Mouse (Mus musculus) heart, adult 11 months (tissue): Measurements from ENCODE around the gene Naaladl2.
"Not testable (repeated sequence)": the region's sequence is repeated elsewhere in the genome, so short reads cannot be mapped to it uniquely, and the experiment has no call there.

Source experiments
- DNase-seq: peaks from one replicate; pipeline ENCODE4 v3.0.0; 2022

Gene Naaladl2

GRCm38 (mm10) chr3:25143555-25144311, at the start of gene Naaladl2:
TSS of gene Naaladl2 (minus strand) at chr3:25144261.
- DNase-seq = peak; percentile 95

- no peak for DNase-seq
Measured at GRCm38 (mm10) chr3:25151721-25152120, 7.7 kb upstream of the Naaladl2 start.

GRCm38 (mm10) chr3:25147271-25147670, 3.2 kb upstream of the Naaladl2 start:
- no peak for DNase-seq

DNA sequence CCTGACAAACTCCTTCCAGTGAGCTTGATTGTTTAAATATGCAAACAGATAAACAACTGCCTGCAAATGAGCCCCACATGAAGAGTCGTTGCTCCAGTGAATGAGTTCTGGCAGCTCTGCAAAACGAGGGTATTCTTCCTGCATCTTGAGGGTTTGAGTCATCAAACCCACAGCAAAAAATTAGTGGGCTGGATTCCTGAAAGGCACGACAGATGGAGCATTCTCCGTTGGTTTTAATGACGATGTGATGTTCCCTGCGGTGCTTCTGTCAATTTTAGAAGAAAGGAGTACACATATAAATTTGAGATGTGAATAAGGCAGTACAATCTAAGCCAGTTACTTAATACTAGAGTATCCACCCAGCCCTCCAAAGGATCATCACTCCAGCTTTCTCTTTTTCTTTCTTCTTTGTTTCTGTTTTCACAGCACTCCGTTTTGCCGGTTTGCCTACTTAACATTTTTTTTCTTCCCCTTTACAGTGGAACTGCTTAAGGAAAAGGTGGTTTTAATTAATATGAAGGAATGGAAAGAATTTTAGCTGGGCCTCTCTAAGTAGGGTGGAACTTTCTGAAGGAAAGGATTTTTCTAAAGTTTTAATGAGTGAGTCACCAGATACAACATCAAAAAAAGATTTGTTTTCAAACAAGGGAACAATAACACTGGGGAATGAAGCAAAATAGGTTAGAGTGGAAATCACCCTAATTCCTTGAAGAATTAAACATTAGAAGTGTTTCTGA, 1.1 kb upstream of the Naaladl2 start:
- no peak for DNase-seq

GRCm38 (mm10) chr3:25143111-25143510, 950 bp downstream of the Naaladl2 start:
- DNase-seq = no peak

- no peak for DNase-seq
Measured at GRCm38 (mm10) chr3:25131848-25132247, 12.2 kb downstream of the Naaladl2 start.

- DNase-seq = no peak
Measured at GRCm38 (mm10) chr3:25127864-25128263, 16.2 kb downstream of the Naaladl2 start.

- no peak for DNase-seq
Measured at GRCm38 (mm10) chr3:25124919-25125846, 18.9 kb downstream of the Naaladl2 start.

- no peak for DNase-seq
Measured at GRCm38 (mm10) chr3:25113107-25113506, 31.0 kb downstream of the Naaladl2 start.

GRCm38 (mm10) chr3:25108997-25109396, 35.1 kb downstream of the Naaladl2 start:
- DNase-seq = no peak

DNA sequence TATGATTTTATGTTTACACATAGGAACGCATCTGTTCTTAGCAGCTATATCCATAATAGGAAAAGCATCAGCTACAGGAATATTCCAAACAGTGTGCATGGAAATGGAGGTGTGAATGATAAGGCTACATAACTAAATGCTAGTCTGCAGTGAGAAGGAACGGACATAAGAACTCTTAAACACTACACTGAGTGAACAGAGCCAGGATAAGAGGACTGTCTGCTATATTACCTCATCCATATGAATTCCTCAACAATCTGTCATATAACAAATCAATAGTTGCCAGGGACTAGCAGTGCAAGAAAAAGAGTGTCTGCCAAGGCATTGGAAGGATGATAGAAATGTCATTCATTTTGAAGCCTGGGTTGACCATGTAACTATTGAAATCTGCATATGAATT, 51.1 kb downstream of the Naaladl2 start:
- no peak for DNase-seq

GRCm38 (mm10) chr3:25075785-25076184, 68.3 kb downstream of the Naaladl2 start:
- no peak for DNase-seq

DNA sequence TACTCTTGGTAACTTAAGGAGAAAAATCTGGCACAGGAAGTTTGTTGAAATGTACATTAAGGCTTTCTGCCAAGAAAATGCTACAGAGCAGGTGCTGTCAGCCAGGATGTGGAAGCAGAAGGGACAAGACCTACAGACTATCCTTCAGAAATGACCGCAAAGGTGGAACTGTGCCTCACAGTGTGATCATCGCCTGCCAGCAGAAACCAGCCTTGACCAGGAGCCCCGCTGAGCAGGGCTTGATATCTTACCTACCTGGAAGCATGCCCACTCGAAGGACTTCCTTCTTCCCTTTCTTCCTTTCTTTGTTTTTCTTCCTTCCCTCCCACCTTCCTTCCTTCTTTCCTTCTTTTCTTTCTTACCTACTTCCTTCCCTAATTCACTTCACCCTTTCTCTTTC, 69.8 kb downstream of the Naaladl2 start:
- no peak for DNase-seq

DNA sequence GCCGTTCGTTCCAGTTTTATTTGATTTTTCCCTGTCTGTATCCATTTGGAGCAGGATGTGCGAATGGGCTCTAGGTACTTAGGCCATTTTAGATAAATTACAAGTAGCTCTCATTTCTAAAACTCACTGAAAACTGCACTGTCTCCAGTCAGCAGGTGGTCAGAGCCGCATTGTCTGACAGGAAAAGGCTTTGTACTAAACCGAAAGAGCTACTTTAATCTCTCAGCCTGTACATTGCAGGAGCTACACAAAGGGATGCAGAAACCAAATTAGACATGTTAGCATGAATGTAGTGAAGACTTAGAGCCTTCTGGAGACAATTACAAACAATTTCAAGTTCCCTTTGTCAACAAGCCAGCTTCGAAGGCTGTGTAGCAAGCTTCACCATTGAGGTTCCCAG, 70.2 kb downstream of the Naaladl2 start:
- DNase-seq = no peak

DNA sequence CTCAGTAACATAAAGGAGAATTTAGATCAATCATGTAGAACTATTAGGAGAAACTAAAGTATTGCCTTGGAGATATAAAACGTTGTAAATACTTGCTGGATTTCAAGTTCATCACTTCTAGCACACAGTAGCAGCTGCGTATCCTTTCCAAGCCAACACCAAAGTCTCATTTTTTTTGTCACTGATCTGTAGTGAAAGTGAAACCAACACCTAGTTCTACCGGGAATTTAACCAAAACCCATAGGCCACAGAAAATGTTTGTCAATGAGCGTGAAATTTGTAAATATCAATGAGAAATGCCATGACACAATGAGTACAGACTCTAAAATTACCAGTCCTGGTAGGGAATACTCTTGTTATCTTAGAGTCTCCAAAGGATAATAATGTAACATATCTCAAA, 80.8 kb downstream of the Naaladl2 start:
- no peak for DNase-seq

DNA sequence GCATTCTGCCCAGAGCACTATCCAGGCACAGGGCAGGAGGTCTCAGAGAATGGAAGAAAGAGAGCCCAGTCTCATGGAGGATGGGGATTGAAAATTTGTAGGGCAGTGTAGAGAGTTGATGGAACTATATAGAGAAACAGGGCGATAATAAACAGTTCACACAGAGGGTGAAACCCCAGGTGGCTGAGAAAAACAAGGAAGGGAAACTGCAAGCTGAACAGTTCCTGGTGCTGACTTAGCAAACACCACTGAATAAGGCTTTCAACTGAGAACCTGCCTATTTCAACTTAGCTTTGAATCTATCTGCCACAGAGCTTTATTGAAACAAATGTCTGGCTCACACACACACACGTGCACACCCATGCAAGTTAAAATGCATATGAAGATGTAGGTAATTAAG, 91.1 kb downstream of the Naaladl2 start:
- DNase-seq = no peak

DNA sequence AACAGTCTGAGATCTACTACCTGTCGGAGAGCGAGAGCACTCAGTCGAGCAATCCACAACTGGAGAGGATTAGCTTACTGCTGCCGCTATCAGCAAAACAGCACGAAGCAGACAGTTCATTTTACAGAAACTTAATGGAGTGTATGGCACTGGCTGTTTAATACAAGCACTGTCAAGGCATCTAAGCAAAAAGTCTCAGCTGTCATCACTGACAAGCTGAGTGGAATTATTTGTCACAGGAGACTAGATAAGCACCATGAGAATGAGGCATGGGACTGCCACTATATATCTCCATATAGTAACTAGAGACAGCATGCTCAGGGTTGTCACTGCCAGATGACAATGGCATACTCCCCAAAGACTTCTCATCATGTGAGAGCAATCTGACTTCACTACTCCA, 124.1 kb downstream of the Naaladl2 start:
- no peak for DNase-seq

- no peak for DNase-seq
Measured at GRCm38 (mm10) chr3:25010751-25011150, 133.3 kb downstream of the Naaladl2 start.

GRCm38 (mm10) chr3:25006802-25007201, 137.3 kb downstream of the Naaladl2 start:
- DNase-seq = not testable (repeated sequence)

DNA sequence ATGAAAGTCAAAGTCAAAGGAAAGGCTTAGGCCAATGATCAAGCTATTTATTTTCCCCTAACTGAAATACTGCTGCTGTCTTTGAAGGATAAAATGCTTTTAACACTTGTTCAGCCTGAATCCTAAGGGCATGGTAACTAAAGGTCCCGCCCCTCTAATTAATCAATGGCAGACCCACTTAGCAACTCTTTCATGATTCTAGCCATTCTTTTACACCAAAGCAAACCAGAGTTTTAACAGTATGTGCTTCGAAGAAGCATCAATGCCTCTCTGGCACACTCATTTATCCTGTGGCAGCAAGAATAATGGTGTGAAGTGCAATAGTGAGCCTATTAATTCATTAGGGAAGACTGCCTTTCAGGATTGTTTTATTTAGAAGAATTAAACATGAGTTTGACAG, 151.5 kb downstream of the Naaladl2 start:
- DNase-seq = no peak

- DNase-seq = no peak
Measured at GRCm38 (mm10) chr3:24992078-24992477, 152.0 kb downstream of the Naaladl2 start.

- DNase-seq = no peak
Measured at GRCm38 (mm10) chr3:24982111-24982510, 161.9 kb downstream of the Naaladl2 start.

DNA sequence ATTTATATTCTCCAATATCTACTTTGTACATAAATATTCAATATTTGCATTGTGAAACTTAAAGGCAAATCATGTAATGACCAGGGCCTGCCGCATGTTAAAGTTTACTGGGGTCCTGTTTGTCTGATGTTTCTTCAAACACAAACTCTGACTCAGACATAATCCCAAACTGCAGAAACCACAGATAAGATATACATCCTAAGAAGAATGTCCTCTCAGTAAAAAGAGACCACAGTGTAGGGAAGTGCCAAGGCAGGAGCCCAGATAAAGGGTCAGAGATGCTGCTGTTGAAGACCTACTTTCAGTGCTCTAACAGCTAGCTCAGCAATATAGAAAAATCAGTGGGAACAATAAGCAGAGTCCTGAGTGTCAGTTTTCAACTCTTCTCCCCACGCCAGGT, 201.9 kb downstream of the Naaladl2 start:
- no peak for DNase-seq
